Mouse (Mus musculus) gastrocnemius, adult 2 months (tissue): ENCODE data around the gene Pld2. TPM values are rescaled to one million over a fixed set of nuclear protein-coding genes. Genes with fewer than 3 reads are reported as not detected.
"Not testable (repeated sequence)": the region's sequence is repeated elsewhere in the genome, so short reads cannot be mapped to it uniquely, and the experiment has no call there.

ENCODE experiments used
- DNase-seq: peaks from one replicate; pipeline ENCODE4 v3.0.0; 2022
- H3K27ac ChIP-seq: fragments of 200-600 bp; 2 replicates; pipeline ENCODE4 v1.8.1; 2022; ENCODE audit warnings: mild to moderate bottlenecking
- H3K4me3 ChIP-seq: fragments of 200-600 bp; 2 replicates; pipeline ENCODE4 v1.8.1; 2022; ENCODE audit warnings: mild to moderate bottlenecking, moderate library complexity
- CTCF ChIP-seq: fragments of 200-600 bp; IDR thresholded peaks from 2 replicates; pipeline ENCODE4 v1.8.1; 2022; ENCODE audit warnings: antibody characterized with exemption, mild to moderate bottlenecking, moderate library complexity
- intact Hi-C: fragments of 180-260 bp; cut with DNase I; formaldehyde crosslinking; loops from one replicate; pipeline ENCODE4 v1.15.1; 2025
- total RNA-seq, 2 experiments: library from RNA; stranded (reverse); gene quantifications; 2 replicates each; pipeline ENCODE4 v1.2.3; 2021

Pld2 gene
- total RNA-seq, 2 experiments from 2014 or later: 15.8 to 18.2 TPM

DNA sequence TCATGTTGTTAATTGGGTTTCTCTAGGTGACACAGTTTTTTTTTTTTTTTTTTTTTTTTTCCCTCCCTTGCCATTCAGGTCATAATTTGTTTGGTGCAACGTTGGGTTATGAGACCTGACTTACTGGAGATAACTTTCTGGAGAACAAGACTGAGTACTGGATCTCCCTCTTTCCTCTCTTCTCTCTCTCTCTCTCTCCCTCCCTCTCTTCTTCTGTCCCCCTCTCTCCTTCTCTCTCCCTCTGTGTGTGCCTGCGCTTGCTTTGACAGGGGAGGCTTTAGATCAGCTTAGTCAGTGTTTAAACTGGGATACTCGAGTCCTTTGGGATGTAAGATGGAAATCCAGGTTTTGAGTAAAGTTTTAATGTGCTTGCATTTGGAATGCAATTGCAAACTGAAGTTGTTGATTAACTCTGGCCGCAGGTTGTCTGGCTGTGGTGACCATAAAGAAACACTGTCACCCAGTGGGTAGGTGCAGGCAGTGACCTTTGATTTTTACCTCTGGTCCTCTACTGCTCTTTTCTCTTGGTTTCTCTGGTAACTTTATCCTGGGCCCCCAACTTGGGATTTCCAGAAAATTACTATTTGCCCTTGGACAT, 24.5 kb downstream of the Pld2 start:
- peak overlapping the region; percentile 97 for H3K27ac ChIP-seq
- intact Hi-C loops: no loop called here
- TF ChIP-seq CTCF: no peak
- no peak for DNase-seq
- H3K4me3 ChIP-seq: peak overlapping the region; percentile 98

DNA sequence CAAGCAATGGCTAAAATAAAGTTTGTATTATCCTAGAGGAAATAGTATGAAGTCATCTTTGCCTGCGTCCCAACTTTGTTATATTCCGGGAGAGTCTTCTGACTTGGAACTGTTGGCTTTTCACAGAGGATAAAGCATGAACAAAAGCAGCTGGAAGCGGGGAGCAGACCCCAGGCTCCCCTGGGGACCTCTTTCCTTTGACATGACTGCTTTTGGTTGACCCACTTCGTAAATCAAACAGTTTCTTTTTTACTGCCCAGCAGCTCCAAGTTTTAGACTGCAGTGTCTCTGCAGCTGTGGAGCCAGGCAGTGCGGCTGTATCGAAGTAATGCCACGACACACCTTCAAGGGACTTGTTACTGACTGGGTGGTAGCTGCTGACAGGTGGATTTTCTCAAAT, 26.7 kb downstream of the Pld2 start:
- intact Hi-C loops: no loop called here
- no peak overlapping the region for H3K4me3 ChIP-seq
- peak overlapping the region; percentile 35; the same call in 1 of the 2 replicates for H3K27ac ChIP-seq
- no peak for TF ChIP-seq CTCF
- DNase-seq: no peak

DNA sequence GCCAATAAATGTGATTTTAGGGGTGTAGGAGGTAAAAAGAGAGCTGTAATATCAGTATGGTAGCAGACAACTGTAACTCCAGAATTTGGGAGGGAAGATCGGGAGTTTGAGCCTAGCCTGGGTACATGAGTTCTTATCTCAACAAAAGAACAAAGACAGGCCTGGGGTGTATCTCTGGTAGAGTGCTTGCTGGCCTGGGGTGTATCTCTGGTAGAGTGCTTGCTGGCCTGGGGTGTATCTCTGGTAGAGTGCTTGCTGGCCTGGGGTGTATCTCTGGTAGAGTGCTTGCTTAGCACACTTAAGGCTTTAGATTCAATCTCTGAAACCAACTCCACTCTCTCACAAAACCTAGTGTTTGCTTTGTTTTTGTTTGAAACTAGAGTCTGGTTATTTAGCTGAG, 30.8 kb downstream of the Pld2 start:
- intact Hi-C loops, DNase-seq, H3K4me3 ChIP-seq, H3K27ac ChIP-seq: not testable (repeated sequence)

DNA sequence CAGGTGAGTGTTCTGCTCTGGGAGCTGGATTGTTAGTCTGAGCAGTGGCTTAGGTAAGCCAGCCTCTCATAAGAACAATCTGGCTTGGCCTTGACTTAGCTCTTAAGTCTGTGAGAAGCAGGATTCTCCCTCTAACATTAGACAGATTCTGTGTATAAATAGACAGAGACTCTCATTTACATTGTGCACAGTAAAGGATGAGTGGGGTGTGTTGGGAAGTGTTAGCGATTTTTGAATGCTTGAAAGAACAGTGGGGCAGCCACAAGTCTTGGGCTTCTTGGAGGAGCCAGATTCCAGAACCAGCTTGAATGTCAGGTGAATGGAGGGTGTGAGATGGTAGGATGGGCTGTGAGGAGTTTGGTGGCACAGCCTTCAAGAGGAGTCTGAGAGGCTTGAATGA, 31.8 kb downstream of the Pld2 start:
- no peak for DNase-seq
- TF ChIP-seq CTCF: no peak
- H3K4me3 ChIP-seq: no peak overlapping the region
- intact Hi-C loops: no loop called here
- H3K27ac ChIP-seq: no peak overlapping the region

DNA sequence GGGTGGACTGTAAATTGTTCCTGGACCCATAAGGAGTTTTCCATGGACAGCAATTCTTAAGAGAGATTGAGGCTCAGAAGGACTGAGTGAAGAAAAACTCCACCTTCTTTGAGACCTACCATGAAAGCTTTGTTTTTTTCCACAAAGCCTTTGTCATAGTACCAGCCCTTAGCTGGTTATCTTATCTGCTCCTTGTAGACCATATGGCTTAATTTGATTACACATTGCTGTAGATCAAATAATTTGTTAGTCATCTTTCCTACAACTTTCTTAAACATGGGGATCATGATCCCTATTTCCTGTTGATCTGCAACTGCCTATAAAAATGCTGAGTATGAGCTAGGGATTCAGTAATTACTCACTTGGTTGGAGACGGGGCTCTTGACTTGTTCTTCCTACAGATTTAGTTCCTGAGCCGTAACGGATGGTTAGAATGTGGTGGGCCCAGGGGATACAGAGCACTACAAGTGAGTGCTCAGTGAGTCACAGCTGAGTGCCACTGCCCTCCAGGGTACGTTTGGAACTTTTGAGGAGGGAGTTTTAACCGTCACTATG, 32.6 kb downstream of the Pld2 start:
- DNase-seq: no peak
- intact Hi-C loops: no loop called here
- no peak for TF ChIP-seq CTCF
- H3K27ac ChIP-seq: no peak overlapping the region
- H3K4me3 ChIP-seq: no peak overlapping the region

DNA sequence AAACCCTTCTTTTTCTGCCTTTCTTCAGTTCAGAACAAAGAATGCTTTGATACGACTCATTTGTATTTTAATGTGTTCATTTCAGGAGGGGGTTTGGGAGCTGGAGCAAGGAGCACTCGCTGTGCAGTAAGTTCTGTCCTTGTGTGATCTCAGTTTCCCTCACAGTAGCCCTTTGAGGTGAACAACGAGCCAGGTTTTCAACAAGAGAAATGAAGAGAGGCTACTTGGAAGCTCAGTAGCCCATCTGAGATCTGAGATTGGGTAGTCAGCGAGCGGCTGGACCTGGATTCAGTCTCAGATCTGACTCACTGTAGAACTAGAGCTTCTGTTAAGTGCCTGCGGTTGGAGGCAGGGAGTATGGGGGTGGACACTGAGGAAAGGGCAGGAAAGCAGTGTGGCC, 34.0 kb downstream of the Pld2 start:
- no peak for DNase-seq
- intact Hi-C loops: no loop called here
- no peak for TF ChIP-seq CTCF
- H3K4me3 ChIP-seq: no peak overlapping the region
- no peak overlapping the region for H3K27ac ChIP-seq

DNA sequence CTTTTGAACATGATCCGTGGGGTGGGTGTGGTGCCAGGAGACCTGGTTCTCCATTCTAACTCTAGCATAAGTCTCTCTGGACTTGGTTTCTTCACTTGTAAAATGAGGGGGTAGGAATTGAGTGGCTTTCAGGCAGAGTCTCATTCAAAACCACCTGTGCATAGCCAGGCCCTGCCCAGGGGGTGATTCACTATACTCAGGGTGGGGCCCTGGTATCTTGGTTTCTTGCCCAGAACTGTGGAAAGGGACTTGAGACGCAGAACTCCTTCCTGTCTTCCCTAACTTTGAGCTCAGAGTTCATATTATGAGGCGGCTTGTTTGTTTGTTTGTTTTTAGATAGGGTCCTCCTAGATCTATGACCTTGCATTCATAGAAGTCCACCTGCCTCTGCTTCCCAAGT, 37.3 kb downstream of the Pld2 start:
- intact Hi-C loops: no loop called here
- Histone ChIP-seq H3K27ac (peak overlapping the region; percentile 50; the same call in 1 of the 2 replicates), H3K4me3 (no peak overlapping the region)
- no peak for DNase-seq
- no peak for TF ChIP-seq CTCF

DNA sequence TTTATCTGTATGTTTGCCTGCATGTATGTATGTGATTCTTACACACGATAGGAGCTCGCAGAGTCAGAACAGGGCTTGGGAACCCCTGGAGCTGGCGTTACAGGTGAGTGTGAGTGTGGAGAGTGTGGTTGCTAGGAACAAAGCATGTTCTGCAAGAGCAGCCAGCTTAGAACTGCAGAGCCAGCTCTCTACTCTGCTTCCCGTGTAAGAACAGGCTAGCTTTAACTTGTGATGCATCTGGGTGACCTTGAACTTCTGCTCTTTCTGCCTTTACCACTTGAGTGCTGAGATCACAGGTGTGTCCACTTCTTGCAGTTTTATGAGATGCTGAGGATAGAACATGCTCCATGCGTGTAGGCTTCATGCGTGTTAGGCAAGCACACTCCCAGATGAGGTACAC, 39.1 kb downstream of the Pld2 start:
- peak overlapping the region; percentile 50 for H3K27ac ChIP-seq
- no peak for DNase-seq
- TF ChIP-seq CTCF: no peak
- no peak overlapping the region for H3K4me3 ChIP-seq
- intact Hi-C loops: no loop called here

DNA sequence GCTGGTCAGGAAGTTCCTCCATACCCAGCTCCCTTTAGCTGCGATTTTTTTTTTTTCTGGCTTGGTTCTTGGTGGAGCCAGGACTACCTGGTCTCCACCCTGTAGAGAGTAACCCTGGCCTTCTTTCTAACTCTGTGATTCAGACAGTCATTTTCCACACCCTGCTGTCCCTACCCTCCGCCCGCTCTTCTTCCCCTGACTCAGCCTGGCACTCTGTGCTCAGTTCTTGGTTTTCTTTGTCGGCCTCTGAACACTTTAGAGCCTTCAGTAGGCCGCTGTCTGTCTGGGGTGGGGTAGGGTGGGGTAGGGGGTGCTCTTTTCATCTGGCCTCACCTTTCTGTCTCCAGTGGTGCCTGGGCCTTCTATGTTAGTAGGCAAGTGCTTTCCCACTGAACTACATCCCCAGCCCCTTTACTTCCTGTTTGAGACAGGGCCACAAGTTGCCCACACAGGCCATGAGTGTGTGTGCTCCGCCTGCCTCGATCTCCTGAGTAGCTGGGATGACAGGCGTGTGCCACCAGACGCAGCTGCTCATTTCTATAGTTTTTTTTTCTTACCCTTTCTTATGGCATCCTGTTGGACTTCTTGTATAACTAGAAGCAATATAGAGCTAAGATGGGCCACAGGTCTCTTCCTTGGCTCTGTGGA, 40.0 kb downstream of the Pld2 start:
- no peak for DNase-seq
- no peak for TF ChIP-seq CTCF
- intact Hi-C loops: no loop called here
- Histone ChIP-seq H3K27ac (peak overlapping the region; percentile 66), H3K4me3 (no peak overlapping the region)

DNA sequence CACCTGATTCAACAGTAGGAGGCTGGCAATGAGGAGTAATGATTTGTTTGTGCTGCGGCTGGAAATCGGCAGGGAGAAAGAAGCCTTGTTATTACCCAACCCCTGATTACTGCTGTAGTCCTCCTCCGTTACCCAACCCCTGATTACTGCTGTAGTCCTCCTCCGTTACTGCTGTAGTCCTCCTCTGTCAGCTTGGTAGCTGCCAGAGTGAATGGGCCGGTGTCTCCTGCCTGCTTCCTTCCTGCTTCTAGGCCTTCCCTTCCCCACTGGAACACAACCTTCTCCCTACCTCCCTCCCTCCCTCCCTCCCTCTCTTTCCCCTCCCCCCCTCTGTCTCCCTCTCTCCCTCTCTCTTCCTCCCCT, 40.5 kb downstream of the Pld2 start:
- peak overlapping the region; percentile 66 for H3K27ac ChIP-seq
- no peak for DNase-seq
- intact Hi-C loops: no loop called here
- no peak for TF ChIP-seq CTCF
- no peak overlapping the region for H3K4me3 ChIP-seq

DNA sequence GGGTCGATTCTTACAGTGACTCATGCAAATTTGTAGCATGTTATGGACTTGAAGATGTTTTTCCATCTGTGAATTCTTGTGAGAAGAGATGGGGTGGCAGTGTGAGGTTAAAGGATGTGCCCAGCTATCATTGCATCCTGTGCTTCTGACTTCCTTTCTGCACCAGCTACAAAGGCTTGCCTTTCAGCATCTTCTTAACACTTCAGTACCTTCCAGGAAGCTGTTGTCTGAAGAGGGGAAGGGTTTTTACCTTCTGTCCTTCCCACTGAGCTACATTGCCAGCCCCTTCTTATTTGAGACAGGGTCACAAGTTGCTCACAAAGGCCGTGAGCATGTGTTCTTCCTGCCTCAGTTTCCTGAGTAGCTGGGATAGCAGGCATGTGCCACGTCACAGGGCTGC, 41.1 kb downstream of the Pld2 start:
- Histone ChIP-seq H3K27ac (no peak overlapping the region), H3K4me3 (no peak overlapping the region)
- intact Hi-C loops: no loop called here
- no peak for TF ChIP-seq CTCF
- no peak for DNase-seq

DNA sequence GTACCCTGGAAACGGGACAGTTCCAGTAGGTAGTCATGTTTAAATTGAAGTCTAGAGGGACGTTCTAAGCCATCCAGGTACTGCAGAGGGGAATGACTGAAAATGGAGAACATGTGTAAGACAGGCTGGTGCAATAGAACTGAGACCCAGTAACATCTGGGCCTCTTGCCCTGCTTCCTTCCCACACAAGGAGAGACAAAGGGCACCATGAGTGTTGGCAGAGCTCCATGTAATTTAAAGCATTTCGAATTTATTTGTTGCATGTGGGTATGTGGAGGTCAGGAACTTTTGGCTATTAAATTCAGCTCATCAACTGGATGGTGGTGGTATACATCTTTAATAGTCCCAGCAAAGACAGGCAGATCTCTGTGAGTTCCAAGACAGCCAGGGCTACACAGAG, 42.3 kb downstream of the Pld2 start:
- no peak for DNase-seq
- Histone ChIP-seq H3K27ac (peak overlapping the region; percentile 57; the same call in 1 of the 2 replicates), H3K4me3 (no peak overlapping the region)
- intact Hi-C loops: no loop called here
- TF ChIP-seq CTCF: no peak

DNA sequence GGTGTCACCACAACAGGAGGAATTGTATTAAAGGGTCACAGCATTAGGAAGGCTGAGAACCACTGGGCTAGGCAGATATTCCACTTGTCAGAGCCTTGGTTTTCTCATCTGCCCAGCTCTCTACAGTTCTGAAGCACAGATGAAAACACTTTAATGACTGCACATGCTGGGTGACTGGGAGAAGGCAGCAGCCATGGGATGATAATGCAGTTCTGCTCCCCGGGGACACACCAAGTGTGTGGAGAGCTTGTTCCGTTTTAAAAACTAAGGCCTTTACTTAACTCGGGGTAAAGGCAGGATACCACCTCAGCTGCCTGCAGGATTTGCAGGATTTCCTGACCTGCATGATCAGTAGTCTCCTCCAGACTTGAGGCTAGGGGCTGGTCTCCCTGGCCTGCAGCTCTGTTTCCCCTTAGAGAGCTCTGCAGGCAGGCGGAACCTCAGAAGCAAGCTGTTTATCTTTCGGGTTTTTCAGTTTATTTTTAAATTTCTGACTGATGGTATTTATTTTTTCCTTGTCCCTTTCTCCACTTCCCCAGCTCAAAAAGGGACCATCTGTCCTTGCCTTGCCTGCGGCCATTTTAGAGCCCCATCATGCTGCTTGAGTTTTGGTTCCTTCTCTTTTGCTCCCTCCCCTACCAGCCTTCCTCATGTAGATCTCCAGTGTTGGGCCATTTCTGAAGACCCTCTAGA, 43.3 kb downstream of the Pld2 start:
- Histone ChIP-seq H3K4me3 (no peak overlapping the region), H3K27ac (peak overlapping the region; percentile 57)
- DNase-seq: no peak
- no peak for TF ChIP-seq CTCF
- intact Hi-C loops: no loop called here
